Mouse (Mus musculus): ENCODE measurements around the gene Cenpm.

Cenpm gene

GRCm38 (mm10) chr15:82215332-82216046, 29.1 kb downstream of the Cenpm start:
- DNase-seq (ENCODE audit: low read depth) = no peak

- no peak for DNase-seq (ENCODE audit: low read depth)
Measured at GRCm38 (mm10) chr15:82213222-82213621, 31.3 kb downstream of the Cenpm start.

- no peak for DNase-seq (ENCODE audit: low read depth)
Measured at GRCm38 (mm10) chr15:82212752-82213063, 31.8 kb downstream of the Cenpm start, which contains the start of gene Shisa8. Shisa8 (minus strand) TSS chr15:82212815.

- DNase-seq (ENCODE audit: low read depth) = no peak
Measured at GRCm38 (mm10) chr15:82211911-82212751, 32.4 kb downstream of the Cenpm start.

- DNase-seq (ENCODE audit: low read depth) = no peak
Measured at GRCm38 (mm10) chr15:82211281-82211680, 33.3 kb downstream of the Cenpm start.

GRCm38 (mm10) chr15:82210801-82211200, 33.7 kb downstream of the Cenpm start:
- no peak for DNase-seq (ENCODE audit: low read depth)

GRCm38 (mm10) chr15:82209295-82210050, 35.1 kb downstream of the Cenpm start:
- no peak for DNase-seq (ENCODE audit: low read depth)

- DNase-seq (ENCODE audit: low read depth) = no peak
Measured at GRCm38 (mm10) chr15:82208307-82208706, 36.2 kb downstream of the Cenpm start.

GRCm38 (mm10) chr15:82207504-82208219, 36.9 kb downstream of the Cenpm start:
- no peak for DNase-seq (ENCODE audit: low read depth)

GRCm38 (mm10) chr15:82207105-82207459, 37.5 kb downstream of the Cenpm start:
- DNase-seq (ENCODE audit: low read depth) = no peak

- DNase-seq (ENCODE audit: low read depth) = no peak
Measured at GRCm38 (mm10) chr15:82206365-82207104, 38.0 kb downstream of the Cenpm start.

- DNase-seq (ENCODE audit: low read depth) = no peak
Measured at GRCm38 (mm10) chr15:82204680-82205371, 39.7 kb downstream of the Cenpm start.

- no peak for DNase-seq (ENCODE audit: low read depth)
Measured at GRCm38 (mm10) chr15:82203611-82204351, 40.8 kb downstream of the Cenpm start.

GRCm38 (mm10) chr15:82203090-82203489, 41.5 kb downstream of the Cenpm start:
- DNase-seq (ENCODE audit: low read depth) = no peak

- DNase-seq (ENCODE audit: low read depth) = no peak
Measured at GRCm38 (mm10) chr15:82202086-82202485, 42.5 kb downstream of the Cenpm start.

GRCm38 (mm10) chr15:82199546-82199945, 45.0 kb downstream of the Cenpm start:
- DNase-seq (ENCODE audit: low read depth) = no peak

- no peak for DNase-seq (ENCODE audit: low read depth)
Measured at GRCm38 (mm10) chr15:82198342-82198741, 46.2 kb downstream of the Cenpm start.

- no peak for DNase-seq (ENCODE audit: low read depth)
Measured at GRCm38 (mm10) chr15:82197937-82198336, 46.6 kb downstream of the Cenpm start.

GRCm38 (mm10) chr15:82197246-82197750, 47.2 kb downstream of the Cenpm start:
- no peak for DNase-seq (ENCODE audit: low read depth)

- DNase-seq (ENCODE audit: low read depth) = no peak
Measured at GRCm38 (mm10) chr15:82196300-82196699, 48.2 kb downstream of the Cenpm start.

Data from naive thymus-derived CD4-positive, alpha-beta T cell, adult 2 months (primary cell).